Mouse (Mus musculus): ENCODE results near the gene Dsp.

DNA sequence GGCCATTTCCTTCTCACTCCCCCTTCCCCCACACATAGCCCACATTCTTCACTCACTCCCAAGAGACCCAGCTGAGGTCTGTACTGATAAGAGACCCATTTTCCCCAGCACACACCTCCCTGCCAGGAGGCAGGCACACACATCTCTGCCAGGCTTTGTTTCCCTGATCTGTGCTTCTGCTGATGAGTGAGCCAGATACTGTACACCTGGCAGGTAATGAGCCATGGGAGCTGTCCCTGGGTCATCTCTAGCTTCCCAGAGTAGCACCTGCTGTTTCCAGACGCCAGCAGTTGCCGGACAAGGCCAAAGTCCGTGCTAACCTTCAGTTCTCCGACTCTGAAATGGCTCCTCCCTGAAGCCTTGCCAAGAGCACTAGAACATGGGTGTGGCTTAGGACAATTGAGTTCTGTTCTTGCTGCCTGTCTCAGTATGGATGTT, 19.6 kb downstream of the Dsp start:
- TF ChIP-seq CTCF (IDR thresholded peaks at IDR 0.05; ENCODE audit: borderline replicate concordance, insufficient read depth, low read depth, low read length): no peak
- TF ChIP-seq POLR2A (IDR thresholded peaks at IDR 0.05; ENCODE audit: borderline replicate concordance, insufficient read depth, low read length): no peak

Measured in cerebellum, adult 2 months (tissue).